Mouse (Mus musculus) limb, embryonic 11.5 days (tissue): ENCODE results near the gene Bloc1s2. TPM values are rescaled to one million over a fixed set of nuclear protein-coding genes. Genes with fewer than 3 reads are reported as not detected.
A peak's percentile ranks its signal among the peaks of the same experiment; 100 is the strongest.

Experiments used
- ATAC-seq: fragments of 200-750 bp; cut with Nextera tagmentation; 2 replicates; pipeline ENCODE4 v1.8.0; 2017; ENCODE audit warnings: low read depth; ENCODE audit not compliant: insufficient number of reproducible peaks, low FRiP score, low TSS enrichment
- DNase-seq: peaks from one replicate; pipeline ENCODE4 v3.0.0-alpha.2; 2015; ENCODE audit warnings: low spot score
- H3K27ac ChIP-seq: fragments of 300-500 bp; sonication (generic); replicated peaks from 2 replicates; pipeline ENCODE4 v1.5.1; 2014; ENCODE audit warnings: low read depth, mild to moderate bottlenecking, low read length
- H3K27me3 ChIP-seq: fragments of 300-500 bp; sonication (generic); 2 replicates; pipeline ENCODE4 v1.6.1; 2014; ENCODE audit warnings: mild to moderate bottlenecking, low read length, mixed read lengths; ENCODE audit not compliant: control insufficient read depth, insufficient read depth
- H3K36me3 ChIP-seq: fragments of 300-500 bp; sonication (generic); 2 replicates; pipeline ENCODE4 v1.6.1; 2014; ENCODE audit warnings: mild to moderate bottlenecking, low read length, moderate library complexity, mixed read lengths; ENCODE audit not compliant: control insufficient read depth, insufficient read depth
- H3K4me1 ChIP-seq: fragments of 300-500 bp; sonication (generic); 2 replicates; pipeline ENCODE4 v1.6.1; 2014; ENCODE audit warnings: low read length, mixed read lengths; ENCODE audit not compliant: control insufficient read depth, insufficient read depth
- H3K4me2 ChIP-seq: fragments of 300-500 bp; sonication (generic); 2 replicates; pipeline ENCODE4 v1.6.1; 2014; ENCODE audit warnings: low read depth, mild to moderate bottlenecking, moderate library complexity; ENCODE audit not compliant: severe bottlenecking
- H3K4me3 ChIP-seq: fragments of 300-500 bp; sonication (generic); 2 replicates; pipeline ENCODE4 v1.5.1; 2014; ENCODE audit warnings: low read depth, low read length
- H3K9ac ChIP-seq: fragments of 300-500 bp; sonication (generic); 2 replicates; pipeline ENCODE4 v1.6.1; 2014; ENCODE audit warnings: mild to moderate bottlenecking, low read length
- H3K9me3 ChIP-seq: fragments of 300-500 bp; sonication (generic); 2 replicates; pipeline ENCODE4 v1.6.1; 2016; ENCODE audit warnings: low read length; ENCODE audit not compliant: control insufficient read depth
- WGBS: fragments of 180-500 bp; shearing (Covaris S2); extraction: QIAGEN DNeasy Blood & Tissue Kit; methylation state at CpG from one replicate; pipeline ENCODE4 v1.1.7; 2014; 5-methylcytosine and 5-hydroxymethylcytosine counted together
- polyA plus RNA-seq: library from polyadenylated mRNA; unstranded; fragments of >200 nt; fragmentation: Nextera tagmentation; extraction: Ambion mirVana; gene quantifications from 2 replicates; pipeline ENCODE4 v1.2.1, GENCODE M21; 2014

Gene Bloc1s2
- 110 and 112 TPM in 2 replicates for polyA plus RNA-seq

GRCm38 (mm10) chr19:44145702-44146567 is at the start of gene Bloc1s2:
Gene Bloc1s2 (minus strand): TSS chr19:44146446.
- Histone ChIP-seq H3K9ac (peak within 1 kb of the TSS; percentile 65), H3K36me3 (peaks cover 4% of the 10 kb centered on the region; the same call in 1 of the 2 replicates), H3K4me2 (peak within 1 kb of the TSS; percentile 49), H3K27me3 (no peaks in the 10 kb centered on the region), H3K9me3 (no peaks in the 10 kb centered on the region), H3K4me3 (peak within 1 kb of the TSS; percentile 57), H3K27ac (no peak within 1 kb of the TSS), H3K4me1 (peaks cover 3% of the 10 kb centered on the region; the same call in 1 of the 2 replicates)
- DNase-seq = peak; percentile 88
- 5% methylated on average over 46 of the region's 46 CpGs for WGBS
- peak; percentile 57; the same call in 1 of the 2 replicates for ATAC-seq

GRCm38 (mm10) chr19:44195138-44195537 is 48.9 kb upstream of the Bloc1s2 start:
- Histone ChIP-seq H3K9ac (no peak overlapping the region), H3K27ac (no peak overlapping the region), H3K9me3 (no peaks in the 10 kb centered on the region), H3K36me3 (no peaks in the 10 kb centered on the region), H3K4me1 (no peaks in the 10 kb centered on the region), H3K4me3 (no peak overlapping the region), H3K4me2 (no peak overlapping the region), H3K27me3 (no peaks in the 10 kb centered on the region)
- WGBS = 20% methylated on average over 7 of the region's 7 CpGs
- DNase-seq = peak; percentile 78
- ATAC-seq = no peak

GRCm38 (mm10) chr19:44193906-44194305 is 47.7 kb upstream of the Bloc1s2 start:
- no peak for DNase-seq
- Histone ChIP-seq H3K9me3 (no peaks in the 10 kb centered on the region), H3K4me3 (no peak overlapping the region), H3K4me2 (no peak overlapping the region), H3K4me1 (no peaks in the 10 kb centered on the region), H3K36me3 (no peaks in the 10 kb centered on the region), H3K27ac (no peak overlapping the region), H3K9ac (no peak overlapping the region), H3K27me3 (no peaks in the 10 kb centered on the region)
- 86% methylated on average over 7 of the region's 7 CpGs for WGBS
- no peak for ATAC-seq

GRCm38 (mm10) chr19:44192342-44192741 is 46.1 kb upstream of the Bloc1s2 start, which contains the start of gene Pkd2l1:
Gene Pkd2l1 (minus strand): TSS chr19:44192442.
- 55% methylated on average over 3 of the region's 3 CpGs for WGBS
- DNase-seq (no peak), ATAC-seq (no peak)

GRCm38 (mm10) chr19:44189056-44189455 is 42.8 kb upstream of the Bloc1s2 start:
- Histone ChIP-seq H3K4me3 (no peak overlapping the region), H3K9me3 (no peaks in the 10 kb centered on the region), H3K27ac (no peak overlapping the region), H3K9ac (no peak overlapping the region), H3K27me3 (no peaks in the 10 kb centered on the region), H3K36me3 (no peaks in the 10 kb centered on the region), H3K4me2 (no peak overlapping the region), H3K4me1 (no peaks in the 10 kb centered on the region)
- ATAC-seq (no peak), DNase-seq (no peak)
- WGBS = 89% methylated on average over 4 of the region's 4 CpGs

More at GRCm38 (mm10) chr19:44192342-44192741, 46.1 kb upstream of the Bloc1s2 start, which contains the start of gene Pkd2l1:
- no peak within 1 kb of the TSS for H3K4me2 ChIP-seq
- no peak within 1 kb of the TSS for H3K4me3 ChIP-seq
- no peak within 1 kb of the TSS for H3K27ac ChIP-seq
- no peaks in the 10 kb centered on the region for H3K36me3 ChIP-seq
- H3K9me3 ChIP-seq = no peaks in the 10 kb centered on the region
- no peak within 1 kb of the TSS for H3K9ac ChIP-seq
- H3K4me1 ChIP-seq = no peaks in the 10 kb centered on the region
- H3K27me3 ChIP-seq = no peaks in the 10 kb centered on the region

GRCm38 (mm10) chr19:44183968-44184367 is 37.7 kb upstream of the Bloc1s2 start:
- Histone ChIP-seq H3K4me2 (no peak overlapping the region), H3K36me3 (no peaks in the 10 kb centered on the region), H3K27me3 (no peaks in the 10 kb centered on the region), H3K9ac (no peak overlapping the region), H3K27ac (no peak overlapping the region), H3K9me3 (no peaks in the 10 kb centered on the region), H3K4me1 (no peaks in the 10 kb centered on the region), H3K4me3 (no peak overlapping the region)
- WGBS = 68% methylated on average over 3 of the region's 3 CpGs
- DNase-seq (no peak), ATAC-seq (no peak)

- no peak overlapping the region for H3K4me2 ChIP-seq
- H3K36me3 ChIP-seq = no peaks in the 10 kb centered on the region
- ATAC-seq (no peak), DNase-seq (no peak)
- no peak overlapping the region for H3K4me3 ChIP-seq
- no peaks in the 10 kb centered on the region for H3K4me1 ChIP-seq
- H3K9ac ChIP-seq = no peak overlapping the region
- H3K27me3 ChIP-seq = no peaks in the 10 kb centered on the region
- no peaks in the 10 kb centered on the region for H3K9me3 ChIP-seq
- H3K27ac ChIP-seq = no peak overlapping the region
- 75% methylated on average over 1 of the region's 1 CpGs for WGBS
These were observed 34.3 kb upstream of the Bloc1s2 start for GRCm38 (mm10) chr19:44180502-44180901.

GRCm38 (mm10) chr19:44176741-44177140 is 30.5 kb upstream of the Bloc1s2 start:
- Histone ChIP-seq H3K4me1 (no peaks in the 10 kb centered on the region), H3K9me3 (no peaks in the 10 kb centered on the region), H3K4me2 (no peak overlapping the region), H3K27ac (no peak overlapping the region), H3K27me3 (no peaks in the 10 kb centered on the region), H3K4me3 (no peak overlapping the region), H3K36me3 (no peaks in the 10 kb centered on the region), H3K9ac (no peak overlapping the region)
- 92% methylated on average over 3 of the region's 3 CpGs for WGBS
- no peak for ATAC-seq
- no peak for DNase-seq
